Mouse (Mus musculus) intestine, embryonic 14.5 days (tissue): ENCODE measurements at regions not wholly inside any gene's neighbourhood (a gene's known extent, or its start where the extent isn't known, plus 50 kb on each side); places are given as distances from the start of the nearest gene placed in this dataset.
A peak's percentile ranks its signal among the peaks of the same experiment; 100 is the strongest.
"Not testable (repeated sequence)": the region's sequence is repeated elsewhere in the genome, so short reads cannot be mapped to it uniquely, and the experiment has no call there.

Experiments
- ATAC-seq: fragments of 200-750 bp; cut with Nextera tagmentation; replicated peaks from 2 replicates; pipeline ENCODE4 v1.8.0; 2017; ENCODE audit warnings: low read depth, moderate number of reproducible peaks, moderate TSS enrichment, moderate library complexity; ENCODE audit not compliant: low FRiP score, low TSS enrichment
- DNase-seq: peaks from one replicate; pipeline ENCODE4 v3.0.0-alpha.2; 2018; ENCODE audit warnings: low spot score
- H3K27ac ChIP-seq: fragments of 300-500 bp; sonication (generic); 2 replicates; pipeline ENCODE4 v1.5.1; 2014; ENCODE audit warnings: low read depth, mild to moderate bottlenecking, control low read depth
- H3K27me3 ChIP-seq: fragments of 300-500 bp; sonication (generic); replicated peaks from 2 replicates; pipeline ENCODE4 v1.6.1; 2014; ENCODE audit warnings: low read length, control low read depth; ENCODE audit not compliant: control insufficient read depth, insufficient read depth
- H3K36me3 ChIP-seq: fragments of 300-500 bp; sonication (generic); 2 replicates; pipeline ENCODE4 v1.6.1; 2014; ENCODE audit warnings: low read length, control low read depth; ENCODE audit not compliant: control insufficient read depth, insufficient read depth
- H3K4me1 ChIP-seq: fragments of 300-500 bp; sonication (generic); replicated peaks from 2 replicates; pipeline ENCODE4 v1.6.1; 2014; ENCODE audit warnings: low read length, control low read depth, mixed read lengths; ENCODE audit not compliant: control insufficient read depth, insufficient read depth
- H3K4me2 ChIP-seq: fragments of 300-500 bp; sonication (generic); 2 replicates; pipeline ENCODE4 v1.6.1; 2014; ENCODE audit warnings: low read length
- H3K4me3 ChIP-seq: fragments of 300-500 bp; sonication (generic); 2 replicates; pipeline ENCODE4 v1.5.1; 2014; ENCODE audit warnings: low read depth, low read length, control low read depth, mixed read lengths
- H3K9ac ChIP-seq: fragments of 300-500 bp; sonication (generic); 2 replicates; pipeline ENCODE4 v1.6.1; 2014; ENCODE audit warnings: mild to moderate bottlenecking, low read length
- H3K9me3 ChIP-seq: fragments of 300-500 bp; sonication (generic); 2 replicates; pipeline ENCODE4 v1.6.1; 2016; ENCODE audit warnings: low read length, control low read depth; ENCODE audit not compliant: control insufficient read depth
- WGBS: fragments of 180-500 bp; shearing (Covaris S2); extraction: QIAGEN DNeasy Blood & Tissue Kit; methylation state at CpG from one replicate; pipeline ENCODE4 v1.1.7; 2014; 5-methylcytosine and 5-hydroxymethylcytosine counted together

- ATAC-seq, DNase-seq, H3K9ac ChIP-seq, H3K27me3 ChIP-seq, H3K4me3 ChIP-seq, H3K4me2 ChIP-seq, H3K9me3 ChIP-seq, H3K36me3 ChIP-seq, H3K27ac ChIP-seq, H3K4me1 ChIP-seq: not testable (repeated sequence)
- 88% methylated on average over 2 of the region's 2 CpGs for WGBS
These were observed 411.2 kb upstream of the Api5 start for GRCm38 (mm10) chr2:94849097-94849496.

DNA sequence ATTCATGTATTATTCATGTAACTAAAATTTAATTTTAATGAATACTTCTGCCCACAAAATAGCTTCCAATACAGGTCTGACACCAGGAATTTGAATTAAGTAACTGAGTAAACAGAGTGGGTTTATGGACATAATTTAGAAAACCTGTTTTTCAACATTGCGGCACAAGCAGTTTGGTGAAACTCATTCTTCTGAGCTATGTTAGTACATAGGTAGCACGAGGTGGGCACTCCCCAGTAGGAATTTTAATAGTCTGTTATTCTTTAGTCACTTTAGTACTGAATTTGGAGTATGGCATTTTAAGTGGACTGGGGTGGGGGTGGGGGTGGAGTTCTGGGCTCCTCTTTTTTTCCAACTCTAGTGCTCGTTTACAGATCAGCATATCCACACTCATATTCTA is 408.5 kb upstream of the Api5 start:
- Histone ChIP-seq H3K4me3 (no peak overlapping the region), H3K9ac (no peak overlapping the region), H3K4me1 (no peaks in the 10 kb centered on the region), H3K27me3 (no peaks in the 10 kb centered on the region), H3K27ac (no peak overlapping the region), H3K4me2 (no peak overlapping the region), H3K36me3 (no peaks in the 10 kb centered on the region), H3K9me3 (no peaks in the 10 kb centered on the region)
- ATAC-seq (peak; percentile 58), DNase-seq (no peak)
- 62% methylated on average over 3 of the region's 3 CpGs for WGBS
